Mouse (Mus musculus) frontal cortex, postnatal 36 days (tissue): Measurements from ENCODE around the gene Sdk1.
A peak's percentile ranks its signal among the peaks of the same experiment; 100 is the strongest.

Experiments
- DNase-seq, 2 experiments: peaks; one replicate each; pipeline ENCODE4 v3.0.0; 2022; ENCODE audit warnings: low spot score in 2 of 2

Sdk1 gene

DNA sequence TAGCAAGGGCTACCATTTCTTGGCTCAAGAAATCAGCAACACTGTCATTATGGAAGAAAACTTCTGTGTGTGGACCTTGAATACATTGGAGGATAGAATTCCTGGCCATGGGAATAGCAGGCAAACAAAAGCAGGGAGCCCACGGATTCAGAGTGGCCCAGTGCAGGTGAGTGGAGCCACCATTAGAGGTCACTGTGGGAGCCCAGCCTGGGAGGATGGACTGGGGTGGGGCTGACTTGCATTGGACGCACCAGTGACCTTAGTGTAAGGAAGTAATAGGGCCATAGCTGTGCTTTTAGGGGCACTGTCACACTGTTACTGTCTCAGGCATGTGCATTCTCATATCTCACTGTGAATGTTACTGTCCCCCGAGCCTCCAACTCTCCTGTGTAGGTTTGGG is 1001.3 kb downstream of the Sdk1 start:
- DNase-seq, result no peak

- DNase-seq, result no peak
Observed at GRCm38 (mm10) chr5:142243069-142243468, 1001.8 kb downstream of the Sdk1 start.

- DNase-seq, result no peak
Observed at GRCm38 (mm10) chr5:142256231-142256630, 1014.9 kb downstream of the Sdk1 start.

GRCm38 (mm10) chr5:142258716-142259115 is 1017.4 kb downstream of the Sdk1 start:
- no peak for DNase-seq

DNA sequence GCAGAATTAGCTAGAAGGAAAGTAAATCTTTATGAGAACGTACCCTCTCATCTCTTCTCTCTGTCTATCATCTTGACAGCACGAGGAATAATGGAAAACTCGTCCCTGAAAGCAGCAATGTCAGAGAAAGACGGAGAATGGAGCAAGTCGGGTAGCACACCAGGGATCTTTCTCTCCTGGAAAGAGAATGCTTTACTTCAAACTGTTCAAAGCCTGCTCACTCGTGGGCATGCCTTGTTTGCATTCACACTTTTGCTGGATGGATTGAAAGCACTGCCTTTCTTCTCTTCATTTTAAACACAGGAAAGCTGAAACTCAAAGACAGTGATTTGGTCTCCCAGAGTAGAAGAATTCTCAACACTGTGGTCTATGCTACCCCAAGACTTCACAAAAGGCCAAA is 1020.8 kb downstream of the Sdk1 start:
- DNase-seq, result peak in 1 of 2 experiments; percentile 17
